In the genomic region with DNA sequence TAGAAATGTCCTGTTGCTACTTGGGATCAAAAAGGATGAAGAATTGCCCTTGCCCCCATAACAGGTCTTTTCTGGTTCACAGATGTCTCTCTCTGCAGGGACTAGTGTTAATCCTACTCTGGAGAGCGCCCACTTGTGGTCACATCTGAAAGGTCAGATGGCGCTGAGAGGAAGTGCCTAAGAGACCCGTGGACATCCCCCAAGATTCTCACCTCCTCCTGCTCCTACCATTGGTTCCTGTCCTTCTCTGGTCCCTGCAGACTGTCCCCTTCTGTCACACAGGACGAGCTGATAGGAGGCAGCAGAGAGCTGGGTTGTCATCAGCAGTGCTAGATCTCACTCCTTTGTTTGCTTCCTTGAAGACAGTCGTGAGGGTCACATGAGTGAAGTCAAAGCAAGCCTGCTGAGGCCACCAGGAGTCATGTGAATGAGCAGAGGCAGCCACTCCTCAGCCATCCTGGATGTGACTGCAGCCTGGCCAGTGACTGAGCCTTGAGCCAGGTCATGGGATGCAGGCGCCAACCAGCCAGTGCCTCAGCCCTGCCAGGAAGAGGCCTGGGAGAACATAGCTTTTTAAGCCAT, we compare ENCODE assay signal across 10 mouse cellular contexts.
DNase-seq lines count a peak whose midpoint lies in the region; ATAC-seq and TF ChIP-seq lines count a peak whose summit lies in the region.
"Had no signal": no experiment of that assay in that cellular context is flagged by ENCODE, and none has a peak within 500 bp of the region (broad histone marks: within the 10 kb centered on the region; RNA-seq: fewer than 3 reads in every experiment).

No protein-coding gene starts in this region.

- H3K4me2 ChIP-seq in forebrain, embryonic 14.5 days (ENCODE audit: low read length) = no peak overlapping the region
- H3K4me2 ChIP-seq in forebrain, embryonic 16.5 days (ENCODE audit: low read length) = no peak overlapping the region
- no peak overlapping the region for H3K4me2 ChIP-seq in neural tube, embryonic 15.5 days
- H3K4me2 ChIP-seq: heart, embryonic 15.5 days had no signal

- no peaks in the 10 kb centered on the region for H3K27me3 ChIP-seq in forebrain, embryonic 14.5 days (replicated peaks; ENCODE audit: control insufficient read depth, insufficient read depth, low read length)
- no peaks in the 10 kb centered on the region for H3K27me3 ChIP-seq in forebrain, embryonic 16.5 days (replicated peaks; ENCODE audit: control insufficient read depth, insufficient read depth, low read length)
- H3K27me3 ChIP-seq in neural tube, embryonic 15.5 days (replicated peaks) = no peaks in the 10 kb centered on the region
- no peaks in the 10 kb centered on the region for H3K27me3 ChIP-seq in cerebellum, adult 2 months (ENCODE audit: control insufficient read depth, insufficient read depth, low read length)
- no peaks in the 10 kb centered on the region for H3K27me3 ChIP-seq in kidney, adult 2 months (replicated peaks; ENCODE audit: control insufficient read depth, insufficient read depth, low read length)
- H3K27me3 ChIP-seq: heart, embryonic 15.5 days had no signal

- peak; percentile 53 for TF ChIP-seq CTCF in cerebellum, adult 2 months (IDR thresholded peaks at IDR 0.05; ENCODE audit: borderline replicate concordance, insufficient read depth, low read depth, low read length)
- TF ChIP-seq CTCF in kidney, adult 2 months (conservative IDR thresholded peaks at IDR 0.05; ENCODE audit: insufficient read depth, insufficient read length, low read depth, low read length) = peak; percentile 50

- H3K27ac ChIP-seq in forebrain, embryonic 14.5 days (ENCODE audit: low read depth, low read length) = no peak overlapping the region
- no peak overlapping the region for H3K27ac ChIP-seq in forebrain, embryonic 16.5 days (ENCODE audit: low read length)
- H3K27ac ChIP-seq in neural tube, embryonic 15.5 days (replicated peaks) = no peak overlapping the region
- H3K27ac ChIP-seq in cerebellum, adult 2 months (ENCODE audit: insufficient read depth, low read length) = no peak overlapping the region
- no peak overlapping the region for H3K27ac ChIP-seq in kidney, adult 2 months (ENCODE audit: insufficient read depth, low read depth, low read length)
- H3K27ac ChIP-seq: heart, embryonic 15.5 days had no signal

- no peak for TF ChIP-seq POLR2A in cerebellum, adult 2 months (IDR thresholded peaks at IDR 0.05; ENCODE audit: borderline replicate concordance, insufficient read depth, low read length)
- no peak for TF ChIP-seq POLR2A in kidney, adult 2 months (IDR thresholded peaks at IDR 0.05; ENCODE audit: low read depth, low read length)

- H3K4me3 ChIP-seq in forebrain, embryonic 14.5 days (ENCODE audit: low read depth, low read length) = no peak overlapping the region
- no peak overlapping the region for H3K4me3 ChIP-seq in forebrain, embryonic 16.5 days (replicated peaks; ENCODE audit: low read length)
- H3K4me3 ChIP-seq in neural tube, embryonic 15.5 days (replicated peaks) = no peak overlapping the region
- no peak overlapping the region for H3K4me3 ChIP-seq in cerebellum, adult 2 months (replicated peaks; ENCODE audit: insufficient read depth, low read depth, low read length)
- no peak overlapping the region for H3K4me3 ChIP-seq in kidney, adult 2 months (ENCODE audit: insufficient read depth, low read depth, low read length)
- H3K4me3 ChIP-seq: heart, embryonic 15.5 days; myocyte had no signal

- no peak overlapping the region for H3K9ac ChIP-seq in forebrain, embryonic 14.5 days (ENCODE audit: low read length)
- H3K9ac ChIP-seq in forebrain, embryonic 16.5 days (replicated peaks; ENCODE audit: low read depth, low read length) = no peak overlapping the region
- H3K9ac ChIP-seq in neural tube, embryonic 15.5 days (replicated peaks) = no peak overlapping the region
- H3K9ac ChIP-seq: heart, embryonic 15.5 days had no signal

- 32% methylated on average over 6 of the region's 6 CpGs for WGBS in forebrain, embryonic 14.5 days
- WGBS in forebrain, embryonic 16.5 days = 37% methylated on average over 6 of the region's 6 CpGs
- 28% methylated on average over 6 of the region's 6 CpGs for WGBS in neural tube, embryonic 15.5 days
- 34% methylated on average over 6 of the region's 6 CpGs for WGBS in cerebellum, adult 2 months
- 39% methylated on average over 6 of the region's 6 CpGs for WGBS in kidney, adult 2 months

- no peak for ATAC-seq in forebrain, embryonic 14.5 days
- no peak for ATAC-seq in forebrain, embryonic 16.5 days
- ATAC-seq in neural tube, embryonic 15.5 days (ENCODE audit: low FRiP score) = no peak
- ATAC-seq in monocyte, adult 5-6 weeks (replicated peaks; ENCODE audit: insufficient number of reproducible peaks, low FRiP score, low TSS enrichment, poor library complexity, severe bottlenecking) = 0 out of 2 replicates have a peak, but pooled peaks have one; percentile 28
- no peak for ATAC-seq in frontal cortex, adult (ENCODE audit: low TSS enrichment)

- H3K4me1 ChIP-seq in forebrain, embryonic 14.5 days (ENCODE audit: control insufficient read depth, insufficient read depth, low read length) = no peaks in the 10 kb centered on the region
- H3K4me1 ChIP-seq in forebrain, embryonic 16.5 days (replicated peaks; ENCODE audit: control insufficient read depth, insufficient read depth, low read length) = no peaks in the 10 kb centered on the region
- H3K4me1 ChIP-seq in neural tube, embryonic 15.5 days = peaks cover 4% of the 10 kb centered on the region; the same call in 1 of the 2 replicates
- H3K4me1 ChIP-seq in cerebellum, adult 2 months (ENCODE audit: control insufficient read depth, insufficient read depth, low read length) = no peaks in the 10 kb centered on the region
- H3K4me1 ChIP-seq in kidney, adult 2 months (ENCODE audit: control insufficient read depth, insufficient read depth, low read length) = no peaks in the 10 kb centered on the region

- H3K36me3 ChIP-seq in forebrain, embryonic 14.5 days (ENCODE audit: control insufficient read depth, insufficient read depth, low read length) = no peaks in the 10 kb centered on the region
- no peaks in the 10 kb centered on the region for H3K36me3 ChIP-seq in forebrain, embryonic 16.5 days (ENCODE audit: control insufficient read depth, insufficient read depth)
- H3K36me3 ChIP-seq in neural tube, embryonic 15.5 days = no peaks in the 10 kb centered on the region
- no peaks in the 10 kb centered on the region for H3K36me3 ChIP-seq in kidney, adult 2 months (ENCODE audit: control insufficient read depth, insufficient read depth, low read length)
- H3K36me3 ChIP-seq: heart, embryonic 15.5 days had no signal

- peak; percentile 31 for DNase-seq in forebrain, embryonic 14.5 days (ENCODE audit: low spot score)
- peak; percentile 55 for DNase-seq in neural tube, embryonic 10.5 days (ENCODE audit: extremely low spot score, low spot score)
- DNase-seq in cerebellum, adult 2 months = peak; percentile 41 to 48
- peak; percentile 61 for DNase-seq in kidney, adult 2 months

- H3K9me3 ChIP-seq in forebrain, embryonic 14.5 days (replicated peaks; ENCODE audit: control insufficient read depth, low read length) = no peaks in the 10 kb centered on the region
- no peaks in the 10 kb centered on the region for H3K9me3 ChIP-seq in forebrain, embryonic 16.5 days (ENCODE audit: control insufficient read depth, low read length)
- H3K9me3 ChIP-seq in neural tube, embryonic 15.5 days (replicated peaks) = no peaks in the 10 kb centered on the region
- H3K9me3 ChIP-seq: heart, embryonic 15.5 days had no signal
